In the genomic region with DNA sequence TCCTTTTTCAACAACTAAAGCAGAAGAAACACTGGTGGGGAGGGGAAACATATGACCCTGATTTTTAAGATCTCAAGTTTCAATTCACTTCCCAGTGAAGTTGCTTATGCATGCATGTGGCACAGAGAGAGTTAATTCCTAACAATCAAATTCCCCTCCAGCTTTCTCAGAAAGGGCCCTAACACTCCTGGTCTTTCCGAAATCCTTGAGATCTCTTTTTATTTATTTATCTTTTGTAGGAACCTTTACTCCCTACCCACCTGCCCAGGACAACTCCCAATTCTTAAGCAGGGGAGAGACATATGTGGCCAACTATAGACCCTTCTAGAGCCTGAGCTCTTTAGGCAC, we compare ENCODE assay signal across 20 mouse cellular contexts. TPM values are rescaled to one million over a fixed set of nuclear protein-coding genes. Genes with fewer than 3 reads are reported as not detected.
DNase-seq lines count a peak whose midpoint lies in the region; ATAC-seq lines count a peak whose summit lies in the region.
"Had no signal": no experiment of that assay in that cellular context is flagged by ENCODE, and none has a peak within 500 bp of the region (broad histone marks: within the 10 kb centered on the region; RNA-seq: fewer than 3 reads in every experiment).

No protein-coding gene starts in this region.

- peaks cover 100% of the 10 kb centered on the region for H3K27me3 ChIP-seq in intestine, embryonic 14.5 days (replicated peaks; ENCODE audit: control insufficient read depth, insufficient read depth, low read length)
- H3K27me3 ChIP-seq in intestine, embryonic 15.5 days (replicated peaks) = peaks cover 66% of the 10 kb centered on the region
- H3K27me3 ChIP-seq in hindbrain, embryonic 10.5 days (ENCODE audit: insufficient read depth, poor library complexity, severe bottlenecking) = peaks cover 41% of the 10 kb centered on the region
- H3K27me3 ChIP-seq in midbrain, embryonic 12.5 days = no peaks in the 10 kb centered on the region
- no peaks in the 10 kb centered on the region for H3K27me3 ChIP-seq in neural tube, embryonic 14.5 days (ENCODE audit: control insufficient read depth, insufficient read depth, low read length)

- DNase-seq in intestine, embryonic 14.5 days (ENCODE audit: low spot score) = peak; percentile 45
- DNase-seq in hindbrain, embryonic 10.5 days (ENCODE audit: low spot score) = no peak
- DNase-seq in adrenal gland, adult 2 months = no peak
- no peak for DNase-seq in adrenal gland, adult 18-20 months (ENCODE audit: low spot score in 2 of 2)
- DNase-seq in gastrocnemius, postnatal 4 days (ENCODE audit: low spot score in 2 of 2) = no peak
- DNase-seq: heart, postnatal 10 days; kidney, adult 18-20 months; kidney, postnatal 36 days; lung, postnatal 36 days; thymus, postnatal 36 days had no signal

- 3% methylated on average over 1 of the region's 1 CpGs for WGBS in intestine, embryonic 14.5 days
- WGBS in intestine, embryonic 15.5 days = 0% methylated on average over 1 of the region's 1 CpGs
- WGBS in hindbrain, embryonic 10.5 days = 2% methylated on average over 1 of the region's 1 CpGs
- WGBS in midbrain, embryonic 12.5 days = 3% methylated on average over 1 of the region's 1 CpGs
- 7% methylated on average over 1 of the region's 1 CpGs for WGBS in neural tube, embryonic 14.5 days

- no peaks in the 10 kb centered on the region for H3K9me3 ChIP-seq in intestine, embryonic 14.5 days (ENCODE audit: control insufficient read depth, low read length)
- no peaks in the 10 kb centered on the region for H3K9me3 ChIP-seq in intestine, embryonic 15.5 days
- H3K9me3 ChIP-seq in hindbrain, embryonic 10.5 days = no peaks in the 10 kb centered on the region
- H3K9me3 ChIP-seq in midbrain, embryonic 12.5 days = no peaks in the 10 kb centered on the region
- no peaks in the 10 kb centered on the region for H3K9me3 ChIP-seq in neural tube, embryonic 14.5 days (ENCODE audit: control insufficient read depth, low read length)
- H3K9me3 ChIP-seq: embryonic facial prominence, embryonic 13.5 days; limb, embryonic 13.5 days had no signal

- no peak overlapping the region for H3K4me3 ChIP-seq in intestine, embryonic 14.5 days (ENCODE audit: low read depth, low read length)
- no peak overlapping the region for H3K4me3 ChIP-seq in intestine, embryonic 15.5 days (replicated peaks)
- H3K4me3 ChIP-seq in hindbrain, embryonic 10.5 days = peak overlapping the region; percentile 82
- peak overlapping the region; percentile 74 for H3K4me3 ChIP-seq in midbrain, embryonic 12.5 days
- peak overlapping the region; percentile 1; the same call in 1 of the 2 replicates for H3K4me3 ChIP-seq in neural tube, embryonic 14.5 days (ENCODE audit: low read depth, low read length)
- H3K4me3 ChIP-seq: embryonic facial prominence, embryonic 13.5 days; limb, embryonic 13.5 days had no signal

- no peak overlapping the region for H3K27ac ChIP-seq in intestine, embryonic 14.5 days (ENCODE audit: low read depth)
- no peak overlapping the region for H3K27ac ChIP-seq in intestine, embryonic 15.5 days
- peak overlapping the region; percentile 99 for H3K27ac ChIP-seq in hindbrain, embryonic 10.5 days
- peak overlapping the region; percentile 98 for H3K27ac ChIP-seq in midbrain, embryonic 12.5 days (replicated peaks)
- H3K27ac ChIP-seq in neural tube, embryonic 14.5 days (ENCODE audit: low read depth, low read length) = no peak overlapping the region
- H3K27ac ChIP-seq: embryonic facial prominence, embryonic 13.5 days; limb, embryonic 13.5 days had no signal

- H3K4me1 ChIP-seq in intestine, embryonic 14.5 days (replicated peaks; ENCODE audit: control insufficient read depth, insufficient read depth, low read length) = no peaks in the 10 kb centered on the region
- H3K4me1 ChIP-seq in intestine, embryonic 15.5 days (replicated peaks) = no peaks in the 10 kb centered on the region
- peaks cover 43% of the 10 kb centered on the region for H3K4me1 ChIP-seq in hindbrain, embryonic 10.5 days (replicated peaks)
- H3K4me1 ChIP-seq in midbrain, embryonic 12.5 days = peaks cover 30% of the 10 kb centered on the region
- peaks cover 23% of the 10 kb centered on the region for H3K4me1 ChIP-seq in neural tube, embryonic 14.5 days (ENCODE audit: control insufficient read depth, insufficient read depth, low read length)

- H3K36me3 ChIP-seq in intestine, embryonic 14.5 days (ENCODE audit: control insufficient read depth, insufficient read depth, low read length) = no peaks in the 10 kb centered on the region
- H3K36me3 ChIP-seq in intestine, embryonic 15.5 days = no peaks in the 10 kb centered on the region
- H3K36me3 ChIP-seq in hindbrain, embryonic 10.5 days = peaks cover 17% of the 10 kb centered on the region; the same call in 1 of the 2 replicates
- H3K36me3 ChIP-seq in midbrain, embryonic 12.5 days = no peaks in the 10 kb centered on the region
- H3K36me3 ChIP-seq in neural tube, embryonic 14.5 days (ENCODE audit: control insufficient read depth, insufficient read depth, low read length) = no peaks in the 10 kb centered on the region
- H3K36me3 ChIP-seq: embryonic facial prominence, embryonic 13.5 days; limb, embryonic 13.5 days had no signal

- no peak for ATAC-seq in intestine, embryonic 14.5 days (replicated peaks; ENCODE audit: low FRiP score, low TSS enrichment, low read depth)
- no peak for ATAC-seq in intestine, embryonic 15.5 days
- ATAC-seq in midbrain, embryonic 12.5 days (ENCODE audit: low FRiP score, low read depth) = no peak
- no peak for ATAC-seq in neural tube, embryonic 14.5 days (ENCODE audit: low read depth)
- ATAC-seq: Patski had no signal

- no peak overlapping the region for H3K4me2 ChIP-seq in intestine, embryonic 14.5 days (ENCODE audit: low read length)
- no peak overlapping the region for H3K4me2 ChIP-seq in intestine, embryonic 15.5 days (replicated peaks)
- H3K4me2 ChIP-seq in midbrain, embryonic 12.5 days (replicated peaks) = peak overlapping the region; percentile 77
- peak overlapping the region; percentile 75 for H3K4me2 ChIP-seq in neural tube, embryonic 14.5 days (ENCODE audit: low read depth, low read length)
- H3K4me2 ChIP-seq: embryonic facial prominence, embryonic 13.5 days had no signal

- H3K9ac ChIP-seq in intestine, embryonic 14.5 days (ENCODE audit: low read length) = no peak overlapping the region
- H3K9ac ChIP-seq in intestine, embryonic 15.5 days = no peak overlapping the region
- H3K9ac ChIP-seq in midbrain, embryonic 12.5 days (replicated peaks) = peak overlapping the region; percentile 80
- no peak overlapping the region; the same call in 1 of the 2 replicates for H3K9ac ChIP-seq in neural tube, embryonic 14.5 days (replicated peaks; ENCODE audit: low read depth, low read length)
- H3K9ac ChIP-seq: embryonic facial prominence, embryonic 13.5 days; limb, embryonic 13.5 days had no signal

RNA-seq across cellular contexts. Expression of a gene that starts 7.3 kb away (rescaled TPM):
- polyA plus RNA-seq in intestine, embryonic 14.5 days (2014; fragmentation: Nextera tagmentation; extraction: Ambion mirVana) = not detected in 2 replicates
- polyA plus RNA-seq in intestine, embryonic 15.5 days (2015; fragmentation: Nextera tagmentation; extraction: Ambion mirVana) = 0.04 and 0.09 TPM in 2 replicates
- 44.0 and 45.4 TPM in 2 replicates for polyA plus RNA-seq in hindbrain, embryonic 10.5 days (2016; fragmentation: Nextera tagmentation; extraction: Ambion mirVana)
- 79.8 and 91.9 TPM in 2 replicates for polyA plus RNA-seq in midbrain, embryonic 12.5 days (2016; fragmentation: Nextera tagmentation; extraction: Ambion mirVana)
- polyA plus RNA-seq in neural tube, embryonic 14.5 days (2014; fragmentation: Nextera tagmentation; extraction: Ambion mirVana) = 18.3 and 21.4 TPM in 2 replicates
- total RNA-seq in adrenal gland, adult 2 months (2021) = under 1 TPM in 1 of 2 experiments, not detected in 1; 0.07 TPM
- 0.07 TPM in 1 of 2 replicates, not detected in the other for polyA plus RNA-seq in adrenal gland, adult 2 months (2012; rRNA removed)
- under 1 TPM in 1 of 2 experiments, not detected in 1; 0.07 TPM for total RNA-seq in adrenal gland, adult 18-20 months (2021)
- under 1 TPM; 0.13 to 0.29 TPM for total RNA-seq in gastrocnemius, postnatal 4 days (2021)
- total RNA-seq: granulocyte monocyte progenitor cell, adult 5-6 weeks; heart, postnatal 10 days; monocyte, adult 5-6 weeks had no signal
- polyA plus RNA-seq: liver, embryonic 16.5 days; Patski; spleen, adult 2 months had no signal

Comparison
In these comparisons a context has a peak if more than half of its experiments do, and no peak if none do; other contexts are left out.
1. H3K27ac ChIP-seq: peak in hindbrain, embryonic 10.5 days (single experiment) and midbrain, embryonic 12.5 days (single experiment); none in intestine, embryonic 14.5 days (single experiment), intestine, embryonic 15.5 days (single experiment) and neural tube, embryonic 14.5 days (single experiment).
2. H3K4me2 ChIP-seq: peak in midbrain, embryonic 12.5 days (single experiment) and neural tube, embryonic 14.5 days (single experiment); none in intestine, embryonic 14.5 days (single experiment) and intestine, embryonic 15.5 days (single experiment).
3. H3K4me3 ChIP-seq: peak in hindbrain, embryonic 10.5 days (single experiment), midbrain, embryonic 12.5 days (single experiment) and neural tube, embryonic 14.5 days (single experiment); none in intestine, embryonic 14.5 days (single experiment) and intestine, embryonic 15.5 days (single experiment).
4. RNA of a gene that starts 7.3 kb away (polyA plus RNA-seq): 79.8 to 91.9 TPM in midbrain, embryonic 12.5 days, 44.0 to 45.4 TPM in hindbrain, embryonic 10.5 days and 18.3 to 21.4 TPM in neural tube, embryonic 14.5 days; 0.04 to 0.09 TPM in intestine, embryonic 15.5 days, not detected in intestine, embryonic 14.5 days and 0.07 TPM in adrenal gland, adult 2 months; every median in the first group is over 10 times any median in the second.